In genomic region chr4:137862019-137862418, GRCm38 (mm10) we compare ENCODE assay signal across 8 mouse cellular contexts. TPM values are rescaled to one million over a fixed set of nuclear protein-coding genes. Genes with fewer than 3 reads are reported as not detected.
DNase-seq lines count a peak whose midpoint lies in the region; ATAC-seq and TF ChIP-seq lines count a peak whose summit lies in the region.

Gene Ece1, plus strand, starts transcription at chr4:137862237.

- no peaks in the 10 kb centered on the region for H3K36me3 ChIP-seq in ES-E14 (ENCODE audit: control insufficient read depth, insufficient read depth, low read length, poor library complexity, severe bottlenecking)
- no peaks in the 10 kb centered on the region for H3K36me3 ChIP-seq in forebrain, embryonic 16.5 days (ENCODE audit: control insufficient read depth, insufficient read depth)
- H3K36me3 ChIP-seq in liver, postnatal 0 days (replicated peaks; ENCODE audit: insufficient read depth, low read length), result no peaks in the 10 kb centered on the region
- H3K36me3 ChIP-seq in neural tube, embryonic 14.5 days (ENCODE audit: control insufficient read depth, insufficient read depth, low read length), result no peaks in the 10 kb centered on the region
- H3K36me3 ChIP-seq in testis, adult 2 months (ENCODE audit: control insufficient read depth, insufficient read depth, low read length), result no peaks in the 10 kb centered on the region

- peak within 1 kb of the TSS; percentile 83 for H3K9ac ChIP-seq in ES-E14 (ENCODE audit: insufficient read depth, low read depth, low read length, poor library complexity, severe bottlenecking)
- peak within 1 kb of the TSS; percentile 86 for H3K9ac ChIP-seq in forebrain, embryonic 16.5 days (replicated peaks; ENCODE audit: low read depth, low read length)
- peak within 1 kb of the TSS; percentile 84 for H3K9ac ChIP-seq in liver, postnatal 0 days (replicated peaks)
- H3K9ac ChIP-seq in neural tube, embryonic 14.5 days (replicated peaks; ENCODE audit: low read depth, low read length), result peak within 1 kb of the TSS; percentile 84

- peaks cover 0 to 11% of the 10 kb centered on the region in 2 experiments; a peak in 1 of 4 replicates for H3K4me1 ChIP-seq in ES-E14 (ENCODE audit: control insufficient read depth in 2 of 2, insufficient read depth in 2 of 2, low read length in 2 of 2, poor library complexity in 1 of 2)
- H3K4me1 ChIP-seq in forebrain, embryonic 16.5 days (replicated peaks; ENCODE audit: control insufficient read depth, insufficient read depth, low read length), result peaks cover 39% of the 10 kb centered on the region
- peaks cover 34% of the 10 kb centered on the region for H3K4me1 ChIP-seq in liver, postnatal 0 days (ENCODE audit: insufficient read depth)
- peaks cover 40% of the 10 kb centered on the region for H3K4me1 ChIP-seq in neural tube, embryonic 14.5 days (ENCODE audit: control insufficient read depth, insufficient read depth, low read length)
- H3K4me1 ChIP-seq in testis, adult 2 months (ENCODE audit: control insufficient read depth, insufficient read depth, low read length), result peaks cover 15% of the 10 kb centered on the region

- H3K27ac ChIP-seq in ES-E14 (ENCODE audit: insufficient read depth, low read depth, low read length, poor library complexity, severe bottlenecking), result no peak within 1 kb of the TSS
- H3K27ac ChIP-seq in forebrain, embryonic 16.5 days (ENCODE audit: low read length), result peak within 1 kb of the TSS; percentile 41; the same call in 1 of the 2 replicates
- peak within 1 kb of the TSS; percentile 87 for H3K27ac ChIP-seq in liver, postnatal 0 days (ENCODE audit: low read depth)
- H3K27ac ChIP-seq in neural tube, embryonic 14.5 days (ENCODE audit: low read depth, low read length), result peak within 1 kb of the TSS; percentile 57
- H3K27ac ChIP-seq in testis, adult 2 months (ENCODE audit: control insufficient read depth, insufficient read depth, low read depth, low read length), result peak within 1 kb of the TSS; percentile 70

- no peaks in the 10 kb centered on the region; the same call in 1 of the 2 replicates for H3K27me3 ChIP-seq in forebrain, embryonic 16.5 days (replicated peaks; ENCODE audit: control insufficient read depth, insufficient read depth, low read length)
- no peaks in the 10 kb centered on the region for H3K27me3 ChIP-seq in liver, postnatal 0 days (ENCODE audit: insufficient read depth, low read length)
- H3K27me3 ChIP-seq in neural tube, embryonic 14.5 days (ENCODE audit: control insufficient read depth, insufficient read depth, low read length), result no peaks in the 10 kb centered on the region
- H3K27me3 ChIP-seq in testis, adult 2 months (ENCODE audit: control insufficient read depth, insufficient read depth, low read length), result no peaks in the 10 kb centered on the region

- WGBS in forebrain, embryonic 16.5 days, result 0% methylated on average over 37 of the region's 37 CpGs
- WGBS in liver, postnatal 0 days (ENCODE audit: insufficient replicate concordance), result 1% methylated on average over 34 of the region's 37 CpGs
- under 1% methylated on average over 36 of the region's 37 CpGs for WGBS in neural tube, embryonic 14.5 days

- peak within 1 kb of the TSS; percentile 66 to 90 for H3K4me3 ChIP-seq in ES-E14 (ENCODE audit: insufficient read depth in 1 of 2, low read depth in 1 of 2, low read length in 2 of 2, poor library complexity in 1 of 2, severe bottlenecking in 1 of 2)
- peak within 1 kb of the TSS; percentile 79 for H3K4me3 ChIP-seq in forebrain, embryonic 16.5 days (replicated peaks; ENCODE audit: low read length)
- peak within 1 kb of the TSS; percentile 76 for H3K4me3 ChIP-seq in liver, postnatal 0 days (ENCODE audit: low read depth, low read length)
- peak within 1 kb of the TSS; percentile 80 for H3K4me3 ChIP-seq in neural tube, embryonic 14.5 days (ENCODE audit: low read depth, low read length)
- H3K4me3 ChIP-seq in testis, adult 2 months (ENCODE audit: control insufficient read depth, low read depth, low read length), result peak within 1 kb of the TSS; percentile 63

- peak; percentile 64 for TF ChIP-seq POLR2A in testis, adult 2 months (IDR thresholded peaks at IDR 0.05; ENCODE audit: control insufficient read depth, low read depth, low read length)

- peak; percentile 95 for ATAC-seq in forebrain, embryonic 16.5 days
- peak; percentile 91 for ATAC-seq in liver, postnatal 0 days
- peak; percentile 94 for ATAC-seq in neural tube, embryonic 14.5 days (ENCODE audit: low read depth)

- in situ Hi-C loops in ES-E14 (cut with MboI; ENCODE audit: low sequenced_read_pairs in 2 of 2, unreplicated experiment in 2 of 2), result no loop called here

- peak; percentile 68 for DNase-seq in ES-E14 (ENCODE audit: low read depth, low spot score)
- peak; percentile 93 to 95 for DNase-seq in cerebellum, adult 18-20 months
- peak; percentile 90 for DNase-seq in heart, postnatal 25 days (ENCODE audit: low spot score)
- DNase-seq in layer of hippocampus, adult 11-12 months (ENCODE audit: low spot score), result peak; percentile 90
- DNase-seq in liver, postnatal 0 days, result peak; percentile 87

- intact Hi-C loops in heart, postnatal 25 days (cut with DNase I), result no loop called here

- peak within 1 kb of the TSS; percentile 89 for H3K4me2 ChIP-seq in forebrain, embryonic 16.5 days (ENCODE audit: low read length)
- peak within 1 kb of the TSS; percentile 83 for H3K4me2 ChIP-seq in liver, postnatal 0 days (ENCODE audit: low read depth, low read length)
- peak within 1 kb of the TSS; percentile 78 for H3K4me2 ChIP-seq in neural tube, embryonic 14.5 days (ENCODE audit: low read depth, low read length)

- H3K9me3 ChIP-seq in ES-E14 (ENCODE audit: control insufficient read depth, insufficient read depth, low read depth, low read length), result no peaks in the 10 kb centered on the region
- H3K9me3 ChIP-seq in forebrain, embryonic 16.5 days (ENCODE audit: control insufficient read depth, low read length), result no peaks in the 10 kb centered on the region
- H3K9me3 ChIP-seq in liver, postnatal 0 days (ENCODE audit: low read length), result no peaks in the 10 kb centered on the region
- H3K9me3 ChIP-seq in neural tube, embryonic 14.5 days (ENCODE audit: control insufficient read depth, low read length), result no peaks in the 10 kb centered on the region

- TF ChIP-seq CTCF in liver, postnatal 0 days (IDR thresholded peaks at IDR 0.05; ENCODE audit: low read depth), result no peak
- no peak for TF ChIP-seq CTCF in testis, adult 2 months (IDR thresholded peaks at IDR 0.05; ENCODE audit: control insufficient read depth, insufficient read depth, insufficient replicate concordance, low read depth, low read length)

- peak; percentile 58; the same call in 1 of the 2 replicates for TF ChIP-seq EP300 in liver, postnatal 0 days (IDR thresholded peaks at IDR 0.05; ENCODE audit: low read depth)

TF ChIP-seq in ES-E14, 5 proteins besides CTCF, POLR2A, EP300 and RAD21:
- no peak for TF ChIP-seq ZNF384 (IDR thresholded peaks at IDR 0.05; ENCODE audit: low read depth, low read length)
- no peak for TF ChIP-seq HCFC1 (IDR thresholded peaks at IDR 0.05; ENCODE audit: borderline replicate concordance, insufficient read depth, low read length)
- no peak for TF ChIP-seq CHD2 (IDR thresholded peaks at IDR 0.05; ENCODE audit: low read depth, low read length)
- no peak for TF ChIP-seq MAFK (IDR thresholded peaks at IDR 0.05; ENCODE audit: insufficient read depth, low read depth, low read length)

RNA-seq across cellular contexts. Expression of gene Ece1, which starts in this region (rescaled TPM):
- 99.2 and 131 TPM in 2 replicates for total RNA-seq in ES-E14 (2012; rRNA removed)
- 12.4 and 16.3 TPM in 2 replicates for polyA plus RNA-seq in forebrain, embryonic 16.5 days (2015; fragmentation: Nextera tagmentation; extraction: Ambion mirVana)
- 100 to 1,000 TPM in 1 of 2 experiments, 10 to 100 TPM in 1; 91.2 to 111 TPM for total RNA-seq in heart, postnatal 25 days (2021)
- 32.9 and 35.7 TPM in 2 replicates for polyA plus RNA-seq in liver, postnatal 0 days (2015; fragmentation: Nextera tagmentation; extraction: Ambion mirVana)
- polyA plus RNA-seq in neural tube, embryonic 14.5 days (2014; fragmentation: Nextera tagmentation; extraction: Ambion mirVana), result 24.9 and 31.3 TPM in 2 replicates
- 4.7 and 6.0 TPM in 2 replicates for polyA plus RNA-seq in testis, adult 2 months (2012; rRNA removed)
